Mouse (Mus musculus) embryonic facial prominence, embryonic 11.5 days (tissue): ENCODE data around the gene Dmrt1. TPM values are rescaled to one million over a fixed set of nuclear protein-coding genes. Genes with fewer than 3 reads are reported as not detected.

Source experiments
- ATAC-seq: fragments of 200-750 bp; cut with Nextera tagmentation; replicated peaks from 2 replicates; pipeline ENCODE4 v1.8.0; 2017; ENCODE audit warnings: low read depth; ENCODE audit not compliant: insufficient number of reproducible peaks, low FRiP score, low TSS enrichment
- DNase-seq: peaks from one replicate; pipeline ENCODE4 v3.0.0-alpha.2; 2015; ENCODE audit warnings: low spot score
- H3K27ac ChIP-seq: fragments of 300-500 bp; sonication (generic); replicated peaks from 2 replicates; pipeline ENCODE4 v1.5.1; 2014; ENCODE audit warnings: mild to moderate bottlenecking, low read depth, low read length, control low read depth
- H3K27me3 ChIP-seq: fragments of 300-500 bp; sonication (generic); 2 replicates; pipeline ENCODE4 v1.6.1; 2014; ENCODE audit warnings: mild to moderate bottlenecking, low read length, moderate library complexity, mixed read lengths; ENCODE audit not compliant: control insufficient read depth, insufficient read depth
- H3K36me3 ChIP-seq: fragments of 300-500 bp; sonication (generic); replicated peaks from 2 replicates; pipeline ENCODE4 v1.6.1; 2014; ENCODE audit warnings: low read depth, mild to moderate bottlenecking, low read length, moderate library complexity, mixed read lengths; ENCODE audit not compliant: control insufficient read depth, insufficient read depth
- H3K4me1 ChIP-seq: fragments of 300-500 bp; sonication (generic); 2 replicates; pipeline ENCODE4 v1.6.1; 2014; ENCODE audit warnings: low read length, mixed read lengths; ENCODE audit not compliant: control insufficient read depth, insufficient read depth
- H3K4me2 ChIP-seq: fragments of 300-500 bp; sonication (generic); 2 replicates; pipeline ENCODE4 v1.6.1; 2014; ENCODE audit warnings: low read depth, mild to moderate bottlenecking, control low read depth, low read length, moderate library complexity
- H3K4me3 ChIP-seq: fragments of 300-500 bp; sonication (generic); 2 replicates; pipeline ENCODE4 v1.5.1; 2014; ENCODE audit warnings: low read depth, low read length, control low read depth
- H3K9ac ChIP-seq: fragments of 300-500 bp; sonication (generic); replicated peaks from 2 replicates; pipeline ENCODE4 v1.6.1; 2014; ENCODE audit warnings: mild to moderate bottlenecking, control low read depth, low read length
- H3K9me3 ChIP-seq: fragments of 300-500 bp; sonication (generic); replicated peaks from 2 replicates; pipeline ENCODE4 v1.6.1; 2016; ENCODE audit warnings: mild to moderate bottlenecking, low read length, inconsistent platforms, mixed read lengths; ENCODE audit not compliant: control insufficient read depth
- WGBS: fragments of 180-500 bp; shearing (Covaris S2); extraction: QIAGEN DNeasy Blood & Tissue Kit; methylation state at CpG from one replicate; pipeline ENCODE4 v1.1.7; 2014; 5-methylcytosine and 5-hydroxymethylcytosine counted together
- polyA plus RNA-seq: library from polyadenylated mRNA; unstranded; fragments of >200 nt; fragmentation: Nextera tagmentation; extraction: Ambion mirVana; gene quantifications from 2 replicates; pipeline ENCODE4 v1.2.1, GENCODE M21; 2014

Gene Dmrt1
- polyA plus RNA-seq, 1 experiment from 2014 or later: 0.11 TPM

DNA sequence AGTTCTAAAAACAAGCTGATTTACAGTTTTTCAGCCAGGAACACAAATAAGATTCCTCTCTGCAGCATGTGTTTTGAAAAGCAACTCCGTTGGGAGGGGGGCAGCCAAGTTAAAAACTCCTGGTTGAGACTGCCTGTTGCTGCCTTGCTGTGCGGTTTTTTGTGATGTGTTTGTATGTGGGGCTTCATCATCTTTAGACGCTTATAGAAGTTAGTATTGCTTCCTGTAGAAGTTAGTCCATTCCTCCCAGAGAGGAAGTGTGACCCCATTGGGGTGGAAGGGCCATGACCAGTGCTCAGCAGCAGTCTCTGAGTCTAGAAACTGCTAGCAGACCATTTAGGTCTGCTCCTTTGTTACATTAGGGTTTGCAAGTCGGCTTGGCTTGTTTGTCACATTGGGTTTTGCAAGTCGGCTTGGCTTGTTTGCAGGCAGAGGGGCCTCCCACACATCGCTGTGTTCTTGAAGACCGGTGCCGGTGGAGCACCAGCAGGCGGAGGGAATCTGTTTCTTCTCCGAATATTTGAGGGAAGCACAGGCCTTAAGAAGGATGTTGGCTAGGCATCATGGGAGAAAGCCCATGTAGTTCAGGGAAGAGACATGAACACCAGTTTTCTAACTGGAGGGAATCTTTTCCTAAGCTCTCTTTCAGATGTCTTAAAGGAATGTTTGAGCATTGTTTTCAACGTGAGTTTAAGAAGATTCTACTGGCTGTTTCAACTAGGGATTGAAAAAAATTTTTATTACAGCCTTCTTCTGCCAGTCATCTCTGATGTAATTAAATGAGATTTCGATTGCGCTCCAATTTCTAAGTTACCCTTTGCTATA is 108.3 kb downstream of the Dmrt1 start:
- H3K4me3 ChIP-seq: no peak overlapping the region
- 9% methylated on average over 13 of the region's 13 CpGs for WGBS

DNA sequence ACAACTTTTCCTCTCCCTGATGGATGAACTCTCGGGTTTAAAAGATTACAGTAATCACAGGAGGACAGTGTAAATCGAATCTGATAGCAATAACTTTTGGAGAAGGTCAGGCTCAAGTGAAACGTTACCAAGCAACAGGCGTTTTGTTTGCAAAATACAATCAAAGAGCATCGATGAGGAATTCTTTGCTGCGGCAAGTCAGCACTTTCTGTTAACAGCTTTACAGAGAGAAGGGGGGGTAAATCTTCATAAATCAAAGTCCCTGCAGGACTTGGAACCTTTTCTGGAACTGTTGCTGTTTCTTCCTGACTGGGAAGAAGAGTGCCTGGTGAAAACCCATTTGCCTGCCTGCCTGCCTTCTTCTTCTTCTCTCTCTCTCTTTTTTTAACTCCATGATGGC is 110.5 kb downstream of the Dmrt1 start:
- Histone ChIP-seq H3K4me1 (peaks cover 5% of the 10 kb centered on the region), H3K4me2 (no peak overlapping the region), H3K27ac (no peak overlapping the region), H3K9ac (no peak overlapping the region), H3K27me3 (peaks cover 57% of the 10 kb centered on the region), H3K9me3 (no peaks in the 10 kb centered on the region), H3K36me3 (no peaks in the 10 kb centered on the region), H3K4me3 (no peak overlapping the region)
- WGBS: 26% methylated on average over 6 of the region's 6 CpGs
- no peak for DNase-seq
- ATAC-seq: no peak

More for the DNA sequence above, 108.3 kb downstream of the Dmrt1 start:
- H3K4me1 ChIP-seq: peaks cover 13% of the 10 kb centered on the region
- H3K9ac ChIP-seq: no peak overlapping the region
- H3K4me2 ChIP-seq: no peak overlapping the region
- no peak overlapping the region for H3K27ac ChIP-seq
- no peaks in the 10 kb centered on the region for H3K36me3 ChIP-seq
- ATAC-seq (no peak), DNase-seq (no peak)
- no peaks in the 10 kb centered on the region for H3K9me3 ChIP-seq
- peaks cover 59% of the 10 kb centered on the region for H3K27me3 ChIP-seq

DNA sequence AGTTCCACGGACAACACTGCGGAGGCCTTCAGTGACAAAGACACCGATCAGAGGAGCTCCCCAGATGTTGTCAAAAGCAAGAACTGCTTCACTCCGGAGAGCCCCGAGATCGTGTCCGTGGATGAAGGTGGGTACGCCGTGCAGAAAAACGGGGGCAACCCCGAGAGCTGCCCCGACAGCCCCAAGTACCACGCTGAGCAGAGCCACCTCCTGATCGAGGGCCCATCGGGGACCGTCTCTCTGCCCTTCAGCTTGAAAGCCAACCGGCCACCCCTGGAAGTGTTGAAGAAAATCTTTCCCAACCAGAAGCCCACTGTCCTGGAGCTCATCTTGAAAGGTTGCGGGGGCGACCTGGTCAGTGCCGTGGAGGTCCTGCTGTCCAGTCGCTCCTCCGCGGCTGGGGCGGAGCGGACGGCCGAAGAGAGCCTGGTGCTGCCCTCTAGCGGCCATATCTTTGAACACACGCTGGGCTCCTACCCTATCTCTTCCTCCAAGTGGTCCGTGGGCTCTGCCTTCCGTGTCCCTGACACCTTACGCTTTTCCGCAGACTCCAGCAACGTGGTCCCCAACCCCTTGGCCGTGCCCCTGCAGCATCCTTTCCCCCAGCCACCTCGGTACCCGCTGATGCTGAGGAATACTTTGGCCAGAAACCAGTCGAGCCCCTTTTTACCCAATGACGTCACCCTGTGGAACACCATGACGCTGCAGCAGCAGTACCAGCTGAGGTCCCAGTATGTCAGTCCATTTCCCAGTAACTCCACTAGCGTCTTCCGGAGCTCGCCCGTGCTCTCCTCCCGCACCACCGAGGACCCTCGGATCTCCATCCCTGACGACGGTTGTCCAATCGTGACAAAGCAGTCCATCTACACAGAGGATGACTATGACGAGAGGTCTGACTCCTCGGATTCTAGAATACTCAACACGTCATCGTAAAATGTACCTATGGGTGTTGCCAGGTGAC is 117.2 kb downstream of the Dmrt1 start:
- H3K4me2 ChIP-seq: peak overlapping the region; percentile 36
- peak; percentile 44; the same call in 1 of the 2 replicates for ATAC-seq
- 25% methylated on average over 54 of the region's 54 CpGs for WGBS
- H3K27me3 ChIP-seq: peaks cover 64% of the 10 kb centered on the region
- H3K4me1 ChIP-seq: no peaks in the 10 kb centered on the region
- no peaks in the 10 kb centered on the region for H3K36me3 ChIP-seq
- no peak overlapping the region for H3K27ac ChIP-seq
- peak; percentile 79 for DNase-seq
- no peak overlapping the region for H3K9ac ChIP-seq
- H3K9me3 ChIP-seq: no peaks in the 10 kb centered on the region
- H3K4me3 ChIP-seq: peak overlapping the region; percentile 19; the same call in 1 of the 2 replicates

DNA sequence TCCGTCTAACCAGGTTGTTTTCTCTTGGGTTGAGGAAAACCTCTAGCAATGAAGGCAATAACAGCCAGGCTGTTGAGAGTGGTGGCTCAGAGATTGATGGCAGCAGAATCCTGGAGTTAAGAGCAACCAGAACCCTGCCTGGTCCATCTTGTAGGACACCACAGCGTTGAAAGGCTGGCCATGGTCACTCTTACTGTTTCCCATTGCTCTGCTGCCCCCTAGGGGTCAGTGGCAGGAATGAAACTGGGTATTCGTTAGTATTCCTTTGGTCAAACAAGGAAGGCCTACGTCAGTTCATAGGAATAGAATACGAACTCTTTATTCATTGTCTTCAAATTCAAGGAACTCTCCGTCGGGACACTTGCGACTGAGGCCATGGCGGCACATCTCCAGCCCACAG is 123.1 kb downstream of the Dmrt1 start:
- no peak overlapping the region for H3K27ac ChIP-seq
- H3K27me3 ChIP-seq: peaks cover 31% of the 10 kb centered on the region
- H3K9me3 ChIP-seq: no peaks in the 10 kb centered on the region
- H3K36me3 ChIP-seq: no peaks in the 10 kb centered on the region
- H3K4me3 ChIP-seq: no peak overlapping the region
- DNase-seq (peak; percentile 84), ATAC-seq (no peak)
- no peak overlapping the region for H3K4me2 ChIP-seq
- H3K9ac ChIP-seq: no peak overlapping the region
- H3K4me1 ChIP-seq: no peaks in the 10 kb centered on the region
- WGBS: 12% methylated on average over 9 of the region's 9 CpGs

DNA sequence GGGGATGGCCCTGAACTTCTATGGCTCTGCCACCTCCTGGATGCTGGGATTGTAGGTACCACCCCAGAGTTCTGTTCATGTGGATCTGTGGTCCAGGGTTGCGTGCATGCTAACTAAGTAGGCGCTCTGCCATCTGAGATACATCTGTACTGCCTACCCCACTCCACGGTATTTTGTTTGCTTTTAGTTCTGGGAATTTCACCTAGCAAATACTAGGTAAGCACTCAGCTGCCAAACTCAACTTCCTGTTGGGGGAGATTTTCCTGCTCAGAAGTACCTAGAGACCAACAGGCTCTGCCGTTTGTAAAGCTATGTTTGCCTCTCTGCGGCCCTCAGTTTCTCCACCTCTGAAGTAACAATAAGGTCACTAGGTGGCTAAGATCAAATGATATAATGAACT is 129.7 kb downstream of the Dmrt1 start:
- Histone ChIP-seq H3K27me3 (no peaks in the 10 kb centered on the region; the same call in 1 of the 2 replicates), H3K4me1 (no peaks in the 10 kb centered on the region), H3K9ac (no peak overlapping the region), H3K9me3 (no peaks in the 10 kb centered on the region), H3K4me2 (no peak overlapping the region), H3K27ac (no peak overlapping the region), H3K36me3 (no peaks in the 10 kb centered on the region), H3K4me3 (no peak overlapping the region)
- WGBS: 83% methylated on average over 5 of the region's 5 CpGs
- no peak for ATAC-seq
- no peak for DNase-seq

DNA sequence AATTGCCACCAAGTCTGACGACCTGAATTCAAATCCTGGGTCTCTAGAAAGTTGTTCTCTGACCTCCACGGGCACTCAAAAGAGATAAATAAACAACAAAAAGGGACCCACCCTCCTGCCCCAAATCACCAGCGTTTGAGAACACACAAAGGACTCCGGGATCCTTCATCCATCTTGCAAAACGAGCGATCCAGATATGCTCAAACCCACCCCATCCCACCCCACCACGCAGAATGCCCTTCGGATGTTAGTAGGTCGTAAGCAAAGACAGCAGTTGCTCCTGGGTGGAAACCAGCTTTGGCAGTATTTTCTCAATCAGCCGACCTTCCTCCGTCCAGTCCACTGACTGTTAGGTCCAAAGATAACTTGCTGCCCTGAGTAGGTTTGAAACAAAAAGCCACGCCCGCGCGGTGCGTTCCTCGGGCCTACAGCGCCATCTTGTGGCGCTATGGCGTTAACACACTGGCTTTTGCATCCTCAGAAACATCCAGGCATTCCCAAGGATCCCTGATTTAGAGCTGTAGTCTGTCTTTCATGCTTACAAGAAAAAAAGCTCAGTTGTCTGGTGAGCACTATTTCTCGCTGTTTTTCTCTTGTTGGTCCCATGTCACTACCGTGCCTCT is 130.3 kb downstream of the Dmrt1 start:
- WGBS: 18% methylated on average over 22 of the region's 22 CpGs
- Histone ChIP-seq H3K9me3 (no peaks in the 10 kb centered on the region), H3K27me3 (no peaks in the 10 kb centered on the region; the same call in 1 of the 2 replicates), H3K4me2 (peak overlapping the region; percentile 43), H3K4me3 (peak overlapping the region; percentile 26; the same call in 1 of the 2 replicates), H3K9ac (peak overlapping the region; percentile 48), H3K4me1 (no peaks in the 10 kb centered on the region), H3K36me3 (no peaks in the 10 kb centered on the region), H3K27ac (no peak overlapping the region)
- peak; percentile 90 for DNase-seq
- ATAC-seq: peak; percentile 57

DNA sequence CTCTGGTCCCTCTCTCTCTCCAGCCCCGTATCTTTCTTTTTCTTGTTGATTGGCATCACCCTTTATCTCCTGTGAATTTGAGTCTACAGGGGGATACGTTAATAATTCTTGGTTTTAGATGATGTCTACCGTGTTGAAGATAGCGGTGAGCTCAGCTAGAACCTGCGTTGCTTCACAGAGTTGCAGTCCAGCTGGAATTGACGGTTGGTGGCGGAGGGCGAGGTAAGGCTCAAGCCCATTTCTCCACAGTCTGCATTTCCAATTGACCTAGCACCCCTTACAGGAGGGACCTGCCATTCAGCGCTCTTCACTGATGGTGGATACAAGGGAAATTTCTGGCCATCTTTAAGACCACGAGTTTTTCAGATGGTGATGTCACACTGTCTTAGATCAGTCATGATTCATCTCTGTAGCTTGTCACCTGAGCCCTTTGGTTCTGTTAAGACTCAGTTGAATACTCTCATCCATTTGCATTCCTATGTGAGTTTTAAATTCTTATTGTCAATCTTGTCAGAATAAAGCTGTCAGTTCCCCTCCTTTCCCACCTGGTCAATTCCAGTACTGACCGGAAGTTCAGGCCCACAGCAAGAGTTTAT is 133.4 kb downstream of the Dmrt1 start:
- Histone ChIP-seq H3K4me1 (no peaks in the 10 kb centered on the region), H3K4me2 (no peak overlapping the region), H3K36me3 (no peaks in the 10 kb centered on the region), H3K4me3 (no peak overlapping the region), H3K9me3 (no peaks in the 10 kb centered on the region), H3K27ac (no peak overlapping the region), H3K9ac (no peak overlapping the region), H3K27me3 (no peaks in the 10 kb centered on the region; the same call in 1 of the 2 replicates)
- ATAC-seq: no peak
- WGBS: 73% methylated on average over 11 of the region's 11 CpGs
- DNase-seq: no peak
